Mouse (Mus musculus): ENCODE results near the gene Mslnl. TPM values are rescaled to one million over a fixed set of nuclear protein-coding genes. Genes with fewer than 3 reads are reported as not detected.

Mslnl gene
- polyA plus RNA-seq, 1 experiment from 2014 or later: 0.05 TPM

DNA sequence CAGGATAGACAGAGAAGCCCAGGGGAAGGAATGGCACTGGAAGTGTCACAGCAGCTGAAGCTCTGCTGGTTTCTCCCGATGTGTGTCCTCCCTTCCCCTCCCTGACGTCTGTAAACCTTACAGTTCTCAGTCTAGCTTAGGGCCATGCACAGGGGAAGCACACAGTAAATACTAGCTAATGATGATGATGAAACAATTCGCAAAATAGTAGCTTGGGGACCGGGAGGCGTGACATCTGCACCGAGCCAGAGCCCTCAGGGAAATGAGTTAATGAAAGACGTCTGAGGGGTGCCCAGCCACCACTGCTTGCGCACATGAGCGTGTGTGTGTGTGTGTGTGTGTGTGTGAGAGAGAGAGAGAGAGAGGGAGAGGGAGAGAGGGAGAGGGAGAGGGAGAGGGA, 33.5 kb downstream of the Mslnl start:
- no peak overlapping the region for H3K9ac ChIP-seq (ENCODE audit: low read length)
- 59% methylated on average over 9 of the region's 9 CpGs for WGBS
- H3K27ac ChIP-seq (ENCODE audit: low read length): no peak overlapping the region
- no peaks in the 10 kb centered on the region for H3K36me3 ChIP-seq (ENCODE audit: control insufficient read depth, insufficient read depth, low read length)
- no peaks in the 10 kb centered on the region for H3K27me3 ChIP-seq (ENCODE audit: control insufficient read depth, insufficient read depth, low read length)
- peaks cover 3% of the 10 kb centered on the region for H3K4me1 ChIP-seq (ENCODE audit: control insufficient read depth, insufficient read depth, low read length)
- H3K4me2 ChIP-seq (ENCODE audit: low read depth, low read length): no peak overlapping the region
- no peaks in the 10 kb centered on the region for H3K9me3 ChIP-seq (replicated peaks; ENCODE audit: control insufficient read depth, low read length)
- no peak overlapping the region for H3K4me3 ChIP-seq (replicated peaks; ENCODE audit: low read length)
- ATAC-seq (ENCODE audit: insufficient read depth, low FRiP score): no peak

DNA sequence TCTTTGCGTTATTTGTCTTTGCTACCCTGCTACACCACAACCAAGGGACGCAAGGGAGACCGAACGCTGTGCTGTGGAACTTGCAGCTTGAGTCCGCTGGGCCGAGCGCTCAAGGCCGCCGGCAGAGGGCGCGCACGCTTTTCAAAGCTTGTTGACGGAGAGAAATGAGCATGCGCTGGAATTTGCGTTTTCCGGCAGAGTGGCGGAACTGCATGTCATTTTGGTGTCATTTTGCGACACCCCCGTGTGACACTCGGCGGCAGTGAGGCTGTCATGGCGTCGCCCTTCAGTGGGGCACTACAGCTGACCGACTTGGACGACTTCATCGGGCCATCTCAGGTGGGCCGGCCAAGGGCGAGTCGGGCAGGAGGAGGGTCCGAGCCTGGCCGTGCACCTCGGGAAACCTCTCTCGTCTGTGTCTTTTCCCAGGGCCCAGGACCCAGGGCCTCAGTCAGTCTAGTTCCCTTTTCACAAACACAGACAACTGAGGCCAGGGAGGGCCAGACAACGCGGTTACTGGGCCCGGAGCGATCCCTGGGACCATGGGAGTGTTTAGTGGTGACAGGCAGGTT, 37.8 kb downstream of the Mslnl start, which contains the start of gene Narfl:
Narfl (plus strand) TSS at position 228 of the 572 bp plus-strand sequence.
- peaks cover 6% of the 10 kb centered on the region for H3K4me1 ChIP-seq (ENCODE audit: control insufficient read depth, insufficient read depth, low read length)
- peak; percentile 89 for ATAC-seq (ENCODE audit: insufficient read depth, low FRiP score)
- H3K4me2 ChIP-seq (ENCODE audit: low read depth, low read length): peak within 1 kb of the TSS; percentile 84
- no peaks in the 10 kb centered on the region for H3K36me3 ChIP-seq (ENCODE audit: control insufficient read depth, insufficient read depth, low read length)
- peak within 1 kb of the TSS; percentile 78 for H3K4me3 ChIP-seq (replicated peaks; ENCODE audit: low read length)
- no peak within 1 kb of the TSS for H3K27ac ChIP-seq (ENCODE audit: low read length)
- no peaks in the 10 kb centered on the region for H3K9me3 ChIP-seq (replicated peaks; ENCODE audit: control insufficient read depth, low read length)
- H3K27me3 ChIP-seq (ENCODE audit: control insufficient read depth, insufficient read depth, low read length): no peaks in the 10 kb centered on the region
- WGBS: under 1% methylated on average over 37 of the region's 37 CpGs
- H3K9ac ChIP-seq (ENCODE audit: low read length): peak within 1 kb of the TSS; percentile 92

DNA sequence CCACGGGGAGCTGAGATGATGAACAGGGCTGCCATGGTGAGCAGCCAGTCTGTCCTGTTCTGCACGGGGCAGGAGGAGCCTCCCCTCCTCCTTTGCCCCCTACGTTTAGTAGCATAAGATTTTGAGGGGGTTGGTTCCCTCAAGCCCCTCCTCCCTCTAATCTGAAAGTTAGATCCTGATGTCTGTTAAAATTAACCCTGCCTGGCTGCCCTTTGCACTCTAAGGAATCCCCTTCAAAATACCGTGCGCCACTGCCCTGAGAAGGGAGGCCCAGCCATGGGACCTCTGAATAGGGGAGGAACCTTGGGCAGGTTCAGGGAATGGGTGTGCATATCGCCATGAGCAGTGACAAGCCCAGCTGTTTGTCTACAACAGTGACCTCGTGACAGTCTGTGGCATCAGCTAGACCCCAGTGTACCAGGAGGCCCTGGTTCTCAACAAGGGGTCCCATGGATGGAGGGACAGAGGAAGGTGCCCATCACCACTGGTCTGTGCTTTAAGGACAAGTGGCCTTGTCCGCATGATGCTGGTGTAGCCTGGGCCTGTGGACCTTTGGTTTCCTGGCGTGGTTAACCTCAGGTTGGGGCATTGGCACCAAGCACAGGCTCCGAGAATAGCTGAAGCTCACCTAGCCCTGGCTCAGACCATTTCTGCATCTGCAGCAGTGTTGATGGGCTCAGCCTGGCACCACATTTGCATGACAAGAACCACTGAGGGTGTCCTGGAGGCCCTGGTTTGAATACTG, 39.6 kb downstream of the Mslnl start:
- 74% methylated on average over 10 of the region's 10 CpGs for WGBS
- H3K9me3 ChIP-seq (replicated peaks; ENCODE audit: control insufficient read depth, low read length): no peaks in the 10 kb centered on the region
- H3K4me2 ChIP-seq (ENCODE audit: low read depth, low read length): no peak overlapping the region
- no peak overlapping the region for H3K27ac ChIP-seq (ENCODE audit: low read length)
- no peak for ATAC-seq (ENCODE audit: insufficient read depth, low FRiP score)
- 0 out of 2 replicates have a peak, but pooled peaks cover 3% of the 10 kb centered on the region for H3K36me3 ChIP-seq (ENCODE audit: control insufficient read depth, insufficient read depth, low read length)
- no peak overlapping the region for H3K9ac ChIP-seq (ENCODE audit: low read length)
- peaks cover 6% of the 10 kb centered on the region for H3K4me1 ChIP-seq (ENCODE audit: control insufficient read depth, insufficient read depth, low read length)
- H3K27me3 ChIP-seq (ENCODE audit: control insufficient read depth, insufficient read depth, low read length): no peaks in the 10 kb centered on the region
- no peak overlapping the region for H3K4me3 ChIP-seq (replicated peaks; ENCODE audit: low read length)

DNA sequence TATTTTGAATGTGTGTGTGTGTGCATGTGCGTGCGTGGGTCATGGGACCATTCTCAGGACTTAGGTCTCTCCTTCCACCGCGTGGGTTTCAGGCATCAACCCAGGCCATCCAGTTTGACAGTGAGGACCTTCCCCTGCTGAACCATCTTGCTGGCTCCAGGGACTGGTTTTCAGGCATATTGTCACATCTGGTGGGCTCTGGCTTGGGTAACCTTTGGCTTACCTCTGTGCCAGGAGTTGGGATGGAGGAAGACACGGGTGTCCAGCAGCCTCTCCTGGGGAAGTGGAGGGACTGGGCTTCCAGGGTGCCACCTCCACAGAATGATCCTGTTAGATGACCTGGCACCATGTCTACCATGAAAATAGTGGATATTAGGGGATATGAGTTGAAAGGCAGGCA, 42.1 kb downstream of the Mslnl start:
- 90% methylated on average over 5 of the region's 5 CpGs for WGBS
- H3K36me3 ChIP-seq (ENCODE audit: control insufficient read depth, insufficient read depth, low read length): peaks cover 3% of the 10 kb centered on the region; the same call in 1 of the 2 replicates
- H3K27me3 ChIP-seq (ENCODE audit: control insufficient read depth, insufficient read depth, low read length): no peaks in the 10 kb centered on the region
- H3K4me2 ChIP-seq (ENCODE audit: low read depth, low read length): no peak overlapping the region
- no peaks in the 10 kb centered on the region for H3K9me3 ChIP-seq (replicated peaks; ENCODE audit: control insufficient read depth, low read length)
- H3K9ac ChIP-seq (ENCODE audit: low read length): no peak overlapping the region
- H3K4me3 ChIP-seq (replicated peaks; ENCODE audit: low read length): no peak overlapping the region
- H3K27ac ChIP-seq (ENCODE audit: low read length): no peak overlapping the region
- peaks cover 6% of the 10 kb centered on the region for H3K4me1 ChIP-seq (ENCODE audit: control insufficient read depth, insufficient read depth, low read length)
- no peak for ATAC-seq (ENCODE audit: insufficient read depth, low FRiP score)

DNA sequence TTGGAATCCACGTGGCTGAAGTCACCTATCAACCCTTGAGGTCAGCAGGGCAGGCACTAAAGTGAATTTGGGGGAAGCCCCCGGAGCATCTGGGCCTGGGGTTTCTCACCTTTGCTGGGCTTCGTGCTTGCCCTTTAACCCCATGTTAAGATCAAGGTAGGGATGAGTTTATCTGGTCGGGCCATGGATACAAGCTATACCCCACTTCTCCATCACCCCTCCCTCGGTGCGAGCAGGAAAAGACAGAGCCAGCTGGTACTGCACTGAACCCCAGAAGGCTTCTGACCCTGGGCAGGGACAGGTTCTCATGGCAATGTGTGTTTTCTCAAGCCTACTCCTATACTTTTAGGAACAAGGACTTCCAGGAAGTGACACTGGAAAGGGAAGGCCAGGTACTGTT, 45.5 kb downstream of the Mslnl start:
- Histone ChIP-seq H3K9ac (ENCODE audit: low read length) (no peak overlapping the region), H3K4me2 (ENCODE audit: low read depth, low read length) (no peak overlapping the region), H3K27me3 (ENCODE audit: control insufficient read depth, insufficient read depth, low read length) (no peaks in the 10 kb centered on the region), H3K4me1 (ENCODE audit: control insufficient read depth, insufficient read depth, low read length) (peaks cover 14% of the 10 kb centered on the region), H3K27ac (ENCODE audit: low read length) (no peak overlapping the region), H3K4me3 (replicated peaks; ENCODE audit: low read length) (no peak overlapping the region), H3K9me3 (replicated peaks; ENCODE audit: control insufficient read depth, low read length) (no peaks in the 10 kb centered on the region), H3K36me3 (ENCODE audit: control insufficient read depth, insufficient read depth, low read length) (peaks cover 3% of the 10 kb centered on the region; the same call in 1 of the 2 replicates)
- 75% methylated on average over 6 of the region's 6 CpGs for WGBS
- ATAC-seq (ENCODE audit: insufficient read depth, low FRiP score): no peak

DNA sequence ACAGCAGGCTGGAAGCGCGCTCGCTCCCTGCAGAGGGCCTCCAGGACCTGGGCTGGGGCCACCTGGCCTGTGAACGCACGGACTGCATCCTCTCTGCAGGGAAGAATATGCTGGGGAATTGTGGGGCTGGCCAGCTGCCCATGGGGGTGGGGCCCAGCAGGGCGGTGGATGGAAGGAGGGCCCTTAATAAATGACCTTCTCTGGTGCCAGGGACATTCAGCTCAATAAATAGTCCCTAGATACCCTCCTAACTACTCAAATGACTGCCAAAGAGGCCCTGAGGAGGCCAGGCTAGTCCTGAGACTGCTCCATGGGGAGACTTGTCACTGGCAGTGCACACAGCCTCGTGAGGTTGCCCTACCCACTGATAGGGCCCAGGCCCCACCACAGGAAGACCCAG, 47.2 kb downstream of the Mslnl start:
- H3K27ac ChIP-seq (ENCODE audit: low read length): no peak overlapping the region
- H3K4me3 ChIP-seq (replicated peaks; ENCODE audit: low read length): no peak overlapping the region
- H3K9me3 ChIP-seq (replicated peaks; ENCODE audit: control insufficient read depth, low read length): no peaks in the 10 kb centered on the region
- H3K27me3 ChIP-seq (ENCODE audit: control insufficient read depth, insufficient read depth, low read length): no peaks in the 10 kb centered on the region
- no peak for ATAC-seq (ENCODE audit: insufficient read depth, low FRiP score)
- H3K36me3 ChIP-seq (ENCODE audit: control insufficient read depth, insufficient read depth, low read length): peaks cover 8% of the 10 kb centered on the region; the same call in 1 of the 2 replicates
- no peak overlapping the region for H3K9ac ChIP-seq (ENCODE audit: low read length)
- no peak overlapping the region for H3K4me2 ChIP-seq (ENCODE audit: low read depth, low read length)
- peaks cover 14% of the 10 kb centered on the region for H3K4me1 ChIP-seq (ENCODE audit: control insufficient read depth, insufficient read depth, low read length)
- 57% methylated on average over 7 of the region's 7 CpGs for WGBS

DNA sequence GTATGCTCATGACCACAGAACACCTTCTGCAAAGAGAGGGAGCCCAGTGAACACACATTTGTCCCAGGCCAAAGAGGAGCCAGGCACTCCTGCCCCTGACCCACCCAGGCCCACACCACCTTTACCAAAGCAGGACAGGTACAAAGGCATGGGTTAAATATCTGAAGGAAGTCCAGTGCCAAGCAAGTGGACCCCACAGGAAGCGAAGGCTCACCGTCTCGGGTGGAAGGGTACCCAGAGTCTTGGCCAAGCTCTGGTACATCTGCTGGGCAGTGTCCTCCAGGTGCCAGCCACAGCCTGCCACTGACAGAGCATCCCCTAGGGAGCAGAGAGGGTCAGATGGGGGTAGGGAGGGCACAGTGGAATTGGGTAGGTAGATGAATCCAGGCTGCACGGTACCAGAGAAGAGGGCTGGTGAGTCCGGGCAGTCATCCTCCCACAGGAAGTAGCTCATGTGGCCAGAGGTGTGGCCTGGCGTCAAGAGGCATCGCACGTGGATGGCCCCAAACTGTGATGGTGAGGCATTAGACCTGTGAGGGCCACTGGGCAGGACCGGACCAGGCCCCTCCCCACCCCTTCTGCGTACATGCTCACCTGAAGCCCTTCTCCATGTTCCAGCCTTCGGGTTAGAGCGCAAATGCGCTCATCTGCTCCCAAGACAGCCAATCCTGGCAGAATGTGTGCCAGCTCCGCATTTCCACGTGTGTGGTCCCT, 48.2 kb downstream of the Mslnl start:
- Histone ChIP-seq H3K4me2 (ENCODE audit: low read depth, low read length) (peak overlapping the region; percentile 71), H3K9me3 (replicated peaks; ENCODE audit: control insufficient read depth, low read length) (no peaks in the 10 kb centered on the region), H3K9ac (ENCODE audit: low read length) (peak overlapping the region; percentile 83; the same call in 1 of the 2 replicates), H3K36me3 (ENCODE audit: control insufficient read depth, insufficient read depth, low read length) (peaks cover 8% of the 10 kb centered on the region; the same call in 1 of the 2 replicates), H3K27me3 (ENCODE audit: control insufficient read depth, insufficient read depth, low read length) (no peaks in the 10 kb centered on the region), H3K27ac (ENCODE audit: low read length) (no peak overlapping the region), H3K4me3 (replicated peaks; ENCODE audit: low read length) (peak overlapping the region; percentile 67), H3K4me1 (ENCODE audit: control insufficient read depth, insufficient read depth, low read length) (peaks cover 14% of the 10 kb centered on the region)
- no peak for ATAC-seq (ENCODE audit: insufficient read depth, low FRiP score)
- WGBS: 74% methylated on average over 15 of the region's 15 CpGs

DNA sequence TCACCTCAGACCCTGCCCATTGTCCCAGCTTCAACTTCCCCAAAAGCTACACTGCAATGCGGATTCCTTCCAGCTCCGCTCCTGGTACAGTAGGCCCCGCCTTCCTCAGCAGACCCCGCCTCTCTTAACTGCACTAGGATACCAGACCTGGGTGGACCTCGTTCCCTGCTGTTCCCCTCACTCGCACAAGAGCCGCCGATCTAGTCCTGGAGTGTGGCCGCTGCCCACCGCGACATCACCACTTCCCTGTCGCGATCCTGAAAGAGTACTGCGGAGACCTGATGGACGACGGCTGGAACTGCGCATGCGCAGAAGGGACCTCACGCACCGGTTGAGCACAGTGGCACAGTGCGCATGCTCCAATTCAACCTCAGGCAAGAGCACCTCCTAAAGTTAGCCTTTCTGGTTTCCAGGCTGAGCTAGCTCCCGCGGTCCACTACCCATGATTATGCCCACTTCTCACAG, 49.5 kb downstream of the Mslnl start, which contains the start of gene Haghl:
Haghl (minus strand) TSS at position 393 of the 465 bp plus-strand sequence.
- Histone ChIP-seq H3K27me3 (ENCODE audit: control insufficient read depth, insufficient read depth, low read length) (no peaks in the 10 kb centered on the region), H3K9me3 (replicated peaks; ENCODE audit: control insufficient read depth, low read length) (no peaks in the 10 kb centered on the region), H3K27ac (ENCODE audit: low read length) (peak within 1 kb of the TSS; percentile 84), H3K4me1 (ENCODE audit: control insufficient read depth, insufficient read depth, low read length) (peaks cover 14% of the 10 kb centered on the region), H3K36me3 (ENCODE audit: control insufficient read depth, insufficient read depth, low read length) (peaks cover 5% of the 10 kb centered on the region; the same call in 1 of the 2 replicates), H3K4me2 (ENCODE audit: low read depth, low read length) (peak within 1 kb of the TSS; percentile 71), H3K4me3 (replicated peaks; ENCODE audit: low read length) (peak within 1 kb of the TSS; percentile 67), H3K9ac (ENCODE audit: low read length) (peak within 1 kb of the TSS; percentile 83)
- under 1% methylated on average over 23 of the region's 23 CpGs for WGBS
- peak; percentile 87 for ATAC-seq (ENCODE audit: insufficient read depth, low FRiP score)

All from stomach, embryonic 16.5 days (tissue).